Mouse (Mus musculus) heart, postnatal 36 days (tissue): ENCODE measurements around the gene Gpr12. TPM values are rescaled to one million over a fixed set of nuclear protein-coding genes. Genes with fewer than 3 reads are reported as not detected.
A peak's percentile ranks its signal among the peaks of the same experiment; 100 is the strongest.
"Not testable (repeated sequence)": the region's sequence is repeated elsewhere in the genome, so short reads cannot be mapped to it uniquely, and the experiment has no call there.

ENCODE experiments used
- DNase-seq, 2 experiments: peaks; one replicate each; pipeline ENCODE4 v3.0.0; 2021 to 2022
- intact Hi-C: fragments of 180-260 bp; cut with DNase I; formaldehyde crosslinking; loops from one replicate; pipeline ENCODE4 v1.15.1; 2025
- total RNA-seq, 2 experiments: library from RNA; stranded (reverse); gene quantifications; 2 replicates each; pipeline ENCODE4 v1.2.3; 2021

Gene Gpr12
- total RNA-seq, 2 experiments from 2014 or later: not detected

DNA sequence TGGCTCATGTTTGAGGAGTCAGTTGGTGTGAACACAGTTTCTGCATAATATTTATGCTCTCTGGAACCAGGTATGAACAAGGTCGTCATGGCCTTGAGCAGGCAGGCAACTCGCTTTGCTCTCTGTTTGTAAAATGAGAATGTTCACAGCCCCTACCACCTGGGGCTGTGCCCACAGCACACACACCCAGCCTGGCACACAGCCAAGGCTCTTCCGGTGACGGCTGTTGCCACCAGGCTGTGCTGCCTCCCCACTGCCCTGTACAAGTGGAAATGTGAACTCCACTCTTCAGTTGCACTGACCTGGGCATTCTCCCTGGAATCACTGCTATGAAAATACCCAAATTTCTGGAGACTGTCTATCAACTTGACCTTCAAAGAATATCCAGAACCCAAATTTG lies 5.9 kb upstream of the Gpr12 start:
- intact Hi-C loops: no loop called here
- DNase-seq: no peak

DNA sequence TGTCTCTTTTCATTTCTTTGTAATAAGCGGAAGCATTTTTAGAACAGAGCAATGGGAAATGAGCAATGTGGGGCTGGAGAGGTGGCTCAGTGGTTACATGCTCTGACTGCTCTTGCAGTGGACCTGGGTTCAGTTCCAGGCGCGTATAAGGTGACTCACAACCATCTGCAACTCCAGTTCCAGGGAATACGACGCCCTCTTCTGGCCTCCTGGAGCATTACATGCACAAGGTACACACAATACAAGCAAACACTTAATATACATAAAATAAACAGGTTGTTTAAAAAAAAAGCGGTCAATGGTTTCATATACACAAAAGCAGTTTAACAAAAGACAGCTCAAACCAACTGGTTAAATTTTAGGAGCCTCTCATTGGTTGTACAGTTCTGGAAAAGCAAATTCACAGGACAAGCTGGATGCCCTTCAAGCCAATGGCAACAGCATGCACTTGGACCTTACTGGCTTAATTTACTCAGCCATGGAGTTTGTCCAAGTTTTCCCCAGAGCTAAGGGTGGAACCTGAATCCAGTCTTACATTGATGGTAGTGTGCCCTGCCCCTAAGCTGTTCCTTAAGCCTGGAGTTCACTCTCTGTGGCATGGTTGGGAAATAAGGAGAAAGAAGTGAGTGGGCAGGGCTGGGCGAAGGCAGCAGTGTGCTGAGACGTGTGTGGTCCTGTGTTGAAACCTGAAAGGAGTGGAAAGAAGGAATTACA lies 1.5 kb upstream of the Gpr12 start:
- intact Hi-C loops: no loop called here
- DNase-seq: no peak

DNA sequence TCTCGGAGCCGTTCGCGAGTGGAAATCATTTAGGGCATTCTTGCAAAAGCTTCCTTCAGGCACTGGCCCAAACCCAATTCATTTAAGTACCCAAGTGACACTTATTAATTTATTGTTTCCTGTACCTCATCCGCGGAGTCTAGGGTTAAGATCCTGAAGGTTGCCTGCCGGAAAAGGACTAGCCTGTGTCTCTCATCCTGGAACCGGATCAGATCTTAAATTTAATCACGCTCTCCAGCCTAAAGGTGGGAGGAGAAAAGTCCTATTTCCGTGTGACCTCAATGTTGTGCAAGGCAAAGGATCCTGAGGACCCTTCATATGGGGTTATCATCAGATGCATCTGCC lies 240 bp upstream of the Gpr12 start:
- DNase-seq: no peak
- intact Hi-C loops: no loop called here

DNA sequence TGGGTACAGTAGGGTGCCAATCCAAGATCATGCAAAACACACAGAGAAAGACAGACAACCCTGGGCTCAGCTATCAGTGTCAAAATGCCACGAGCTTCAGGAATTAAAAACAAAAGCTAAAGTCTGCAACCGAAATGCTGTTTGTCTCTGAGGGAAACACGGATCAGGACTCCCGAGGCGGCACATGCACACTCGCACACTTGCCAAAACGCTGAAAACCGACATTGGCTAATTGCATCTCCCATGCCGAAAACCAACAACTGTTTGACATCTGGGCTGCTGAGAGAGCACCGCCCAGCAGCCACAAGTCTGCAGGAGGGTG lies 922 bp downstream of the Gpr12 start:
- intact Hi-C loops: no loop called here

DNA sequence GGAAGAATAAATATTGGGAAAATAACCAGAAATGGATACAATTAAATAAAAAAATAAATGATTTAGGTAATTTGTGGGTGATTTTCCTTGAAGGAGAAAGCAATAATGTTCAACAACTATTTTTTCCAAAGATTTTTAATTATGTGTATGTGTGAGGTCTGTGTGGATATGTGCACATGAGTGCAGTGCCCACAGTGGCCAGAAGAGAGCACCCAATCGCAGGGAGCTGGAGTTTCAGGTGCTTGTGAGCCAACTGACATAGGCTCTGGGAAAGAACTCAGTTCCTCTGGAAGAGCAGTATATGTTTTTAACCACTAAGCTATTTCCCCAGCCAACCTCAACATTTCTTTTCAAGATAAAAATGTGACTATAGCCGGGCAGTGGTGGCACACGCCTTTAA lies 8.4 kb downstream of the Gpr12 start:
- intact Hi-C loops: no loop called here

More for the DNA sequence above, 922 bp downstream of the Gpr12 start:
- no peak for DNase-seq

DNA sequence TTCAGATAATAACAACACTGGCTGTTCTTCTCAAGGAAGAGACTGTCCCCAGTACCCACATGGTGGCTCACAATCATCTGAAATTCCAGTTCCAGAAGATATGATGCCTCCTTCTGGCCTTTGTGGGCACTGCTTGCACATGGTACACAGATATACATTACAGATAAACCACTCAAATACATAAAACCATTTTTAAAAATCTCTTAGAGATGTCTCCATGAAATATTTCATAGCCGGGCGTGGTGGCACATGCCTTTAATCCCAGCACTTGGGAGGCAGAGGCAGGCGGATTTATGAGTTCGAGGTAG lies 12.3 kb downstream of the Gpr12 start:
- intact Hi-C loops, DNase-seq: not testable (repeated sequence)

More for the DNA sequence above, 8.4 kb downstream of the Gpr12 start:
- no peak for DNase-seq

DNA sequence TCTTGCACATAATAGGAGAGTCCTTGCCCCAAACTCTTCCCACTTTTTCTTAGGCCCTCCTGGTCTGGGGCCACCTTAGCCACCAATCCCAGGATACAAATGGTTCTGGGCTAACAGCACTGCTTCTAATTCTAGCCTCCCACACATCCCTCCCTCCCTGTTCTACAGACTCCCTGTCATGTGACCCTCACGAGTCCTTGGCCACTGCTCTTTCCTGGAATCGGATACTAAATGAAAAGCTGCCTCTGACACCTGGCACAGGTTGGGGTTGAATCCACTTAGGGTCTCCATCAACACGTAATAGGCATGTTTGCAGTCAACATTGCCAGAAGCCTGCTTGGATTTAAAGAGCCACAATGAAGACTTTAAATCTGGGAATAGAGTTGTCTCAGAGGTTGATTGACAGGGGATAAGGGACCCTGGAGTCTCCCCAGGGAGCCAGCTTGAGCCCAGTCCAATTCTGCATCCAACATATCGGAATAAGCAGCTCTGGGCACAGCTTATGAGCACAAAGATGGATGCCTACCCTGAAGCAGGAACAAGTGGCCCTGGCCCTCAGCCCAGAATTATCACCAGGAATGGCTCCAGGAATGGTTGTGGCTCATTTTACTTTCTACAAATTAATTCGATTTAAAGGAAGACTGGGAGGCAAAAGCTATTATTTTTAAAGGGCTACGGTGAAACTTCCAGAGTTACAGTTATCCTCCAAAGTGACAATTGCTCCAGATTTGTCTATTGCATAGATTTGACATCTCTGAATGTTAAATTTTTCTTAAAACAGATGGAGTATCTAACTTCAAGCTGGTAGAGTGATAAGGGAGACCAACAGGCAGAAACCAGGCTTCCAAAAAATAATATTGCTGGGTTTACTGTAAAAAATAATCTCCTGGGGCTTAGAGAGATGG lies 13.0 kb downstream of the Gpr12 start:
- DNase-seq: peak; percentile 30 to 36
- intact Hi-C loops: not testable (repeated sequence)

DNA sequence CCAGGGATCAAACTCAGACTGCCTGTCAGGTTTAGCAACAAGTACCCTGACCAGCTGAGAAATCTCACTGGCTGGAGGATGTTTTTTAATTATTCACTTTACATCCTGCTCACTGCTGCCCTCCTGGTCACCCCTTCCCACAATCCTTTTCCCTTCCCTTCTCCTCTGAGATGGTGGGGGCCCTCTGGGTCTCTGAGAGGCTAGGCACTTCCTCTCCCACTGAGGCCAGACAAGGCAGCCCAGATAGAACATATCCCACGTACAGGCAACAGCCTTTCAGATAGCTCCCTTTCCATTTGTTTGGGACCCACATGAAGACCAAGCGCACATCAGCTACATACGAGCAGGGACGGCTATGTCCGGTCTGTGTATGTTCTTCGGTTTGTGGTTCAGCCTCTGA lies 14.9 kb downstream of the Gpr12 start:
- DNase-seq, intact Hi-C loops: not testable (repeated sequence)

DNA sequence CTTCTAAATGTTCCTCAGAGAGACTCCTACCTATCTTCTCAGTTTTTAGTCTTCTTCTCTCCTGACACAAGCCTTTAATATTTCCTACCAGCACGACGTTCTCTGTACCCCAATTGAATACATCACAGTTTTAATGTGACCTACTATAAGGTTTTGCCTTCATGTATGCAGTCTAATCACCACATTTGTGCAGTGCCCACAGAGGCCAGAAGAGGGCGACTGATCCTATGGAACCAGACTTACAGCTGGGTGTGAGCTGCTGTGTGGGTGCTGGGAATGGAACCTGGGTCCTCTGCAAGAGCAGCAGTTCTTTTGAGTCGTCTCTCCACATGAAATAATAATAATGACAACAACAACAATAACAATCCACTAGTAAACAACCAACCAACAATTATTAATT lies 18.0 kb downstream of the Gpr12 start:
- intact Hi-C loops: loop anchor here (5.0 kb wide), 1 partner anchor 420 kb away; no protein-coding TSS in a partner anchor
- DNase-seq: no peak

DNA sequence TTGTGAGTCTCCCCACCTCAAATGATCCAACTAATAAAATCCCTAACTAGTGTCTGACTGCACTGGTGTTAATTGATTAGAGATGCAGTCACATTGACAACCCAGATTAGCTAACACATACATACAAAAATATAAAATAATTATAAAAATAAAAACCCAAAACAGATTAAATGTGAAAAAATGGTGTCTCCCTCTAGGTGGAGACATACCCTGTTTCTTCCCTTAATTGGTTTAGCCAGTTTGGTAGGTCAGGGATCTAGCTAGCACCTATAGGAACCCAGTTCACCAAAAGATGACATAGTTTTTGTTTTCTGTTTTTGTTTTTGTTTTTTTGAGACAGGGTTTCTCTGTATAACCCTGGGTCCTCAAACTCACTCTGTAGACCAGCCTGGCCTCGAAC lies 20.8 kb downstream of the Gpr12 start:
- intact Hi-C loops: no loop called here
- DNase-seq: no peak

DNA sequence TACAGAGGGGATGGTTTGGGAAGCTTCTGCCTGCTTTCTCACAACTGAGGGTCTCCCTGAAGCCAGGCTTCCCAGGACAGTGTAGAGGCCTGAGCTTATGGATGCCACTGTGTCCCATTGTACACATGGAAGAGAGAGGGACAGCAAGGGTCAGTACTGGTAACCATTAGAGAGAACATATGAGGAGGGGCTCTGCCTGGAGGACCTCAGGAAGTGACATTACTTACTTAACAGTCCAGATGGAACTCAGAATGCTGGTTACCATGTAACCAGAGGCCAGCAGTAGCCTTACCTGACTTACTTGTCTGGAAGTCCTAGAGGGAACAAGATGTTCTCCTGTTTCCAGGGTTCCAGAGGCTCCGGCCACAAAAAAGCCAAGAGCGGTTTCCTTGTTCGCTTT lies 29.2 kb downstream of the Gpr12 start, which contains the start of gene Gm3415:
TSS of gene Gm3415 (plus strand) at position 301 of the 400 bp plus-strand sequence.
- DNase-seq, intact Hi-C loops: not testable (repeated sequence)

DNA sequence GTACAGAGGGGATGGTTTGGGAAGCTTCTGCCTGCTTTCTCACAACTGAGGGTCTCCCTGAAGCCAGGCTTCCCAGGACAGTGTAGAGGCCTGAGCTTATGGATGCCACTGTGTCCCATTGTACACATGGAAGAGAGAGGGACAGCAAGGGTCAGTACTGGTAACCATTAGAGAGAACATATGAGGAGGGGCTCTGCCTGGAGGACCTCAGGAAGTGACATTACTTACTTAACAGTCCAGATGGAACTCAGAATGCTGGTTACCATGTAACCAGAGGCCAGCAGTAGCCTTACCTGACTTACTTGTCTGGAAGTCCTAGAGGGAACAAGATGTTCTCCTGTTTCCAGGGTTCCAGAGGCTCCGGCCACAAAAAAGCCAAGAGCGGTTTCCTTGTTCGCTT lies 47.7 kb downstream of the Gpr12 start, which contains the start of gene Gm3409:
TSS of gene Gm3409 (plus strand) at position 301 of the 400 bp plus-strand sequence.
- intact Hi-C loops, DNase-seq: not testable (repeated sequence)

Other genes starting within 250 kb of the Gpr12 start
- gene Wasf3, start 200.3 kb downstream of the Gpr12 start, total RNA-seq: under 1 TPM; 0.54 to 0.58 TPM
- gene Gm6408, start 103.3 kb downstream of the Gpr12 start, total RNA-seq: not detected
- gene Gm6370, start 93.9 kb downstream of the Gpr12 start, total RNA-seq: not detected
- gene 4930449I24Rik, start 82.8 kb downstream of the Gpr12 start, total RNA-seq: not detected
- gene Gm3402, start 71.1 kb downstream of the Gpr12 start, total RNA-seq: not detected
- not detected for gene Gm3404, start 59.4 kb downstream of the Gpr12 start, total RNA-seq
- gene Gm3409, start 47.6 kb downstream of the Gpr12 start, total RNA-seq: not detected
- gene Gm3415, start 29.1 kb downstream of the Gpr12 start, total RNA-seq: not detected
- 10 to 100 TPM; 15.5 to 17.1 TPM for gene Usp12, start 209.8 kb upstream of the Gpr12 start, total RNA-seq
- 100 to 1,000 TPM; 132 to 153 TPM for gene Rpl21, start 247.7 kb upstream of the Gpr12 start, total RNA-seq